Mouse (Mus musculus): ENCODE measurements around the gene Cpt1b.
A peak's percentile ranks its signal among the peaks of the same experiment; 100 is the strongest.

Gene Cpt1b

GRCm38 (mm10) chr15:89379429-89379828 is 46.2 kb downstream of the Cpt1b start:
- no peak for DNase-seq (ENCODE audit: low spot score)

- no peak for DNase-seq (ENCODE audit: low spot score)
Observed at GRCm38 (mm10) chr15:89378831-89379401, 46.7 kb downstream of the Cpt1b start, which contains the start of gene Odf3b. TSS of gene Odf3b (minus strand) at chr15:89379282.

DNA sequence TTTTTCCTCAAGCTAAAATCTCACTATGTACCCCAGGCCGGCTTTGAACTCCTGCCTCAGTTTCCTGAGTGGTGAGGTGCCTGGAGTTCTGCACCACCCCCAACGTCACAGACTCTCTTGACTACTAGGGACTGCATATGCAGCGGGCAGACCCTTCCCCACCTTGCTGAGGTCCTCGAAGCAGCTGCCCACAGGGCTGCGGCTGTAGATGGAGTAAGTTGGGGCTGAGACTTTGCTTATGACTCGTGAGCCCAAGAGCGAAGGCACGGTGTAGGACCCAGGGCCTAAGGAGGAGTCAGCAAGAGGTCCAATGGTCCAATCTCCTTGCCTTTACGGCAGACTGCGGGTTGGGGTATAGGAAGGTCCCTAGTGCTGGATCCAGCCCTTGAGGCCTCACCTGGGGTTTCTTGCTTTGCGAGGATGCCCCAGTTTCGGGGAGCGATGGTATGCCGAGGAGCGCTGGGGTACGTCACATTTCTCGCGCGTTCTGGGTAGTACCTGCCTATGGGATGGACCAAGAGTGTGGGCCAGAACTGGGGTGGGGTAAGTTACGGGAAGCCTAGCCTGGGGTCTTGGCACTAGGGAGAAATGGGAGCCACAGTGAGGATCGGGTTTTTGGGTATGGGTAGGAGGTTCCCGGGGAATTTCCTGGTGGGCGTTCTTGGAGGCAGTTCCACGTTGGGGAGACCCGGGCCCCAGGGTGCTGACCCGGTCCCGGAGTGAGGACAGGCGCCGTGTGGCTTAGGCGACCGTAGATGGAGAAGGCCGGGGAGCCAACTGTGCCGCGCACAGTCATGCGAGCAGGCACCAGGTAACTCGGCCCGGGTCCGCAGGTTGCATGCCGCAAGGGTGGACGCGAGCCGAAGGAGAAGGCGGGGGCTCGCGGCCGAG is 47.5 kb downstream of the Cpt1b start:
- DNase-seq (ENCODE audit: low spot score) = no peak

DNA sequence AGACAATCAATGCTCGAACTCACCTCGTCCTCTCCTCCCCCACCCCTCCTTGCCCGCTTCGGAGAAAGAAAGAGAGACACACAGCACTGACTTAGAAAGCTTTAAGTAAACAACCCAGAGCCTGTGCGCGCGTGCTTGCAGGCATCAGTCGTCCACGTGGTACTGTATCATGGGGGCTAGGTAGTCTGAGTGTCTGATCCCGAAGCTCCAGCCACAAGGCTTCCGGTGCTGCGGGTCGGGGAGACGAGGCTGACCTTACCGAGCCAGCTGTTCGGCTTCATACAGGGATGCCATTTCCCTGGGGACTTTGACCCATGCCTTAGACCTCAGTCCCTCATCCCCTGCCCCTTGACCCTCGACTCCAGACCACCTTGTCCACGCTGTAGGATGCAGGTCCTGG is 48.3 kb downstream of the Cpt1b start:
- DNase-seq (ENCODE audit: low spot score) = no peak

DNA sequence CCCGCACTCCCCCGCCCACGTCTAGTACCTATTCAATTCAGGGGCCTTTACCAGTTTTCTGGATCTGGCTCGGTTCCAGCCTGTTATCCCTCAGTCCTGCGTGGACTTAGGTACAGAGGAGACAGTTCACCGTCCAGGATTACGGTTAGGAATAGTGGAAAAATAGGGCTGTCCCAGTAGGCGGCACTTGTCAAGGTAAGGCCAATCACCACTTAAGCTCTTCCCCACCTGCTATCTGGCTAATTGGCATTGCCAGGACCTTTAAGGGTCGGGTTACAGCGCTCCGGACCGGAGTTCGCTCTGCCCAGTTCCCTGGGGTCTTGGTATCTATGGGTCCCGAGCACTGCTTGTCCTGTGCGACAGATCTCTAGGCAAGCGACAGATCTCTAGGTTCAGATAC is 48.7 kb downstream of the Cpt1b start, which contains the start of gene Tymp:
Gene Tymp, minus strand, starts transcription at position 83 of the 400 bp plus-strand sequence.
- DNase-seq (ENCODE audit: low spot score) = no peak

DNA sequence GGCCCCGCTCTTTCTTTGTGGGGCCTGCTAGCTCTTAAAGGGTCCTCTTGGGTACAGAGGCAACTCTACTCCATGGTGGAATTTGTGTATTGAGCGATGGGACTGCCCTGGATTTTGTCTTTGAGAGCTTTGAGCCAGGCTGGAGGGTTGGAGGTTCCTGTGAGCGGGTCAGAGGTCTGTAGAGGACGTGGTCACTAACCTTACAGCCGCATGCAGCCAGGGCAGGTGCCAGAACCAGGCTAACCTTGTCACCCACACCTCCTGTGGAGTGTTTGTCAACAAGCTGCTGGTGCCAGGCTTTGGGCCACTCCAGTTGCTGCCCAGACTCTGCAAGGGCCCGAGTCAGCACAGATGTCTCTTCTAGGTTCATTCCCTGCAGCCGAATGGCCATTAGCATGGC is 49.6 kb downstream of the Cpt1b start:
- no peak for DNase-seq (ENCODE audit: low spot score)

GRCm38 (mm10) chr15:89374801-89375534 is 50.7 kb downstream of the Cpt1b start:
- no peak for DNase-seq (ENCODE audit: low spot score)

DNA sequence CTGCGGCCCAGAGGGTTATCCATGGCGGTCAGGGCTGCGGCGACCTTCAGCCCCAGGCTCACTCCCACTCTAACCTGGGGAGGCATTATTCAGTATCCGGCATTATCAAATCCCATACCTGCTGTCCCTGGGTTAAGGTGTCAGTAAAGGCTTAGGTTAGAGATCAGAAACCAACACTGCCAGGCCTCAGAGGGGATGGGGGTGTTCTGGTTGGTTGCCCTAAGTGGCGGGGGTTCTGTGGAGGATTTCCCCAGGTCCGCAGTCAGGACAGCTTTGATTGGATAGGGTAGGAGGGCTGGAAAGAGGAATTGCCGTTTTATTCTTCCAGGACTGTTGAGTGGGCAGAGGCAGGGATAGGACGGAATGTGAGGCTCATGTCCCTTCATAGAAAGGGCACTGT is 51.3 kb downstream of the Cpt1b start:
- DNase-seq (ENCODE audit: low spot score) = no peak

DNA sequence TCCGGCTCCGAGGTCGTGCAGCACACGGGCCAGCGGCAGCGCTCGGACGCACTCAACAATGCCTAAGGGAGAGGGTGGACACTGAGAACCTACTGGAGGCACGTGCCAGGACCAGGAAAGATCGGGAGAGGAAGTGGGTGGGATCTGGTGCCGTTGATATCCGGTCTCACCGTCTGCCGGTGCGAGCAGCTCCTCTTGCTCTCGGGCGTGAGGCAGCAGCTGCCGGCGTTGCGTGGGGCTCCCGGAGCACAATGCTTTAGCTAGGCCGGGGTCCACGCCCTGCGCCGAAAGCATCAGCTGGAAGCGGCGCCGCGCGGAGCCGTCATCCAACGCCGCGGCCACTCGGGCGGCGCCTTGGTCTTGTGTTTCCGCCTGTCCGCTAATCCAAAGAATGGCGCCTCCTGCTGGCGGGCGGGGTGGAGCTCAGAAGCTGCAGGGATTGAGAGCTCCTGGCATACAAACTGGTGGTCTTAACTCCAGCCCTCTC is 51.9 kb downstream of the Cpt1b start, which contains the start of gene Sco2:
Gene Sco2, minus strand, starts transcription at position 85 of the 487 bp plus-strand sequence.
- peak; percentile 90 for DNase-seq (ENCODE audit: low spot score)

- peak; percentile 83 for DNase-seq (ENCODE audit: low spot score)
Observed at GRCm38 (mm10) chr15:89373027-89373761, 52.5 kb downstream of the Cpt1b start.

DNA sequence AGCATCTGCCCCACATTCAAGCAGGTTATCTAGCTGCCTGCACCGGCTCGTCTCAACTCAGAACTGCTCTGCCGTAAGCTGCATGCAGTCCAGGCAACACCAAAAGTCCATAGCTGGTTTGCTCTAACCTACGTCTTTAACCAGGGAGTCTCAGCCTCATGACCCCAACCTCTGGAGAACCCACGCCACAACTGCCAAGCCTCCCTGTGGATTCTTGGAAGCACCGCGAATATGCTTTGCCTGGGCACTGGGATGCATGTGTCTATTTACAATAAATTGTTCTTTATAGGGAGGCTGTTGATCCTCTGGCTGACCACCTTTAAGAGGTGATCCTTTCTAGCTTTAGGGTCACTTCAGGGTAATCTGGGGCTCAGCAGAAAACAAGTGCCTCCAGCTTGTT is 53.1 kb downstream of the Cpt1b start:
- DNase-seq (ENCODE audit: low spot score) = no peak

- no peak for DNase-seq (ENCODE audit: low spot score)
Observed at GRCm38 (mm10) chr15:89372068-89372467, 53.6 kb downstream of the Cpt1b start.

Measured in ovary, postnatal 36 days (tissue).